Mouse (Mus musculus) urinary bladder, adult 18-20 months (tissue): ENCODE measurements at regions not wholly inside any gene's neighbourhood (a gene's known extent, or its start where the extent isn't known, plus 50 kb on each side); places are given as distances from the start of the nearest gene placed in this dataset.
"Not testable (repeated sequence)": the region's sequence is repeated elsewhere in the genome, so short reads cannot be mapped to it uniquely, and the experiment has no call there.

Source experiments
- DNase-seq, 2 experiments: peaks; one replicate each; pipeline ENCODE4 v3.0.0; 2022; ENCODE audit warnings: low spot score in 2 of 2, mixed read lengths in 2 of 2

- DNase-seq = no peak
Measured at GRCm38 (mm10) chr8:113916649-113917048, 68.1 kb upstream of the Adamts18 start.

GRCm38 (mm10) chr8:113917197-113917596, 68.7 kb upstream of the Adamts18 start:
- no peak for DNase-seq

- DNase-seq = no peak
Measured at GRCm38 (mm10) chr8:113920306-113920705, 71.8 kb upstream of the Adamts18 start.

- no peak for DNase-seq
Measured at GRCm38 (mm10) chr8:113923381-113923780, 74.8 kb upstream of the Adamts18 start.

GRCm38 (mm10) chr8:113953721-113954120, 105.2 kb upstream of the Adamts18 start:
- no peak for DNase-seq

- DNase-seq = no peak
Measured at GRCm38 (mm10) chr8:113956439-113957043, 108.0 kb upstream of the Adamts18 start.

- DNase-seq = no peak
Measured at GRCm38 (mm10) chr8:113957821-113958220, 109.3 kb upstream of the Adamts18 start.

GRCm38 (mm10) chr8:113975810-113976209, 127.3 kb upstream of the Adamts18 start:
- no peak for DNase-seq

GRCm38 (mm10) chr8:113976626-113977025, 128.1 kb upstream of the Adamts18 start:
- DNase-seq = no peak

GRCm38 (mm10) chr8:113977072-113977471, 128.5 kb upstream of the Adamts18 start:
- no peak for DNase-seq

GRCm38 (mm10) chr8:113978946-113979345, 130.4 kb upstream of the Adamts18 start:
- no peak for DNase-seq

GRCm38 (mm10) chr8:113979837-113980236, 131.3 kb upstream of the Adamts18 start:
- no peak for DNase-seq

GRCm38 (mm10) chr8:113981339-113981738, 132.8 kb upstream of the Adamts18 start:
- DNase-seq = no peak

GRCm38 (mm10) chr8:113984845-113985244, 136.3 kb upstream of the Adamts18 start:
- DNase-seq = peak; percentile 27 to 47

- no peak for DNase-seq
Measured at GRCm38 (mm10) chr8:113985471-113985870, 136.9 kb upstream of the Adamts18 start.

- DNase-seq = no peak
Measured at GRCm38 (mm10) chr8:113985948-113986347, 137.4 kb upstream of the Adamts18 start.

- no peak for DNase-seq
Measured at GRCm38 (mm10) chr8:113990718-113991117, 142.2 kb upstream of the Adamts18 start.

- DNase-seq = no peak
Measured at GRCm38 (mm10) chr8:113998881-113999280, 134.5 kb upstream of the Nudt7 start.

GRCm38 (mm10) chr8:114001674-114002073, 131.7 kb upstream of the Nudt7 start:
- DNase-seq = no peak

GRCm38 (mm10) chr8:114004436-114004835, 128.9 kb upstream of the Nudt7 start:
- DNase-seq = no peak

GRCm38 (mm10) chr8:114006587-114006986, 126.8 kb upstream of the Nudt7 start:
- DNase-seq = no peak

- no peak for DNase-seq
Measured at GRCm38 (mm10) chr8:114007103-114007502, 126.3 kb upstream of the Nudt7 start.

GRCm38 (mm10) chr8:114018364-114018763, 115.0 kb upstream of the Nudt7 start:
- DNase-seq = peak in 1 of 2 experiments; percentile 23

GRCm38 (mm10) chr8:114030141-114030540, 103.2 kb upstream of the Nudt7 start:
- DNase-seq = not testable (repeated sequence)
